Mouse (Mus musculus) right cerebral cortex, postnatal 4 days (tissue): ENCODE results near the gene Map3k7cl.

Experiments
- DNase-seq: peaks from one replicate; pipeline ENCODE4 v3.0.0-alpha.2; 2022

Gene Map3k7cl

GRCm38 (mm10) chr16:87552907-87553691 lies at the start of gene Map3k7cl:
TSS of gene Map3k7cl (plus strand) at chr16:87553330.
- no peak for DNase-seq

DNA sequence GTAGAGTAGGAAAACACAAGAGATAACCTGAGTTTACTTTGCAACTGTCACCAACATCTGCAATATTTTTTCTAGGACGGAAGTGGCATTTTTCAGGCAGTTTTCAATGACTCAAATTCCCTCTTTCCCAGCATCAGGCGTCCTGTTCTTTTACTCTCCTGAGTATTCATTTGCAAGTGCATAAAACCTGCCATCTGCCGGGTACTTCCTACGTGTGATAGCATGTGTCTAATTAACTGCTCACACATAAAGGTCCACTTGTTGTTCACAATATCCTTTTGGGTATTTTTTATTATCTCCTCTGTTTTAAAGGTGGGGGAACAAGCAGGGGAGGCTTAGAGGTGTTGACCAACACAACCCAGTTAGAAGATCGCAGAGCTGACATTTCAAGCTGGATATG lies 41.4 kb upstream of the Map3k7cl start:
- no peak for DNase-seq

- DNase-seq: no peak
Measured at GRCm38 (mm10) chr16:87512331-87512730, 40.8 kb upstream of the Map3k7cl start.

DNA sequence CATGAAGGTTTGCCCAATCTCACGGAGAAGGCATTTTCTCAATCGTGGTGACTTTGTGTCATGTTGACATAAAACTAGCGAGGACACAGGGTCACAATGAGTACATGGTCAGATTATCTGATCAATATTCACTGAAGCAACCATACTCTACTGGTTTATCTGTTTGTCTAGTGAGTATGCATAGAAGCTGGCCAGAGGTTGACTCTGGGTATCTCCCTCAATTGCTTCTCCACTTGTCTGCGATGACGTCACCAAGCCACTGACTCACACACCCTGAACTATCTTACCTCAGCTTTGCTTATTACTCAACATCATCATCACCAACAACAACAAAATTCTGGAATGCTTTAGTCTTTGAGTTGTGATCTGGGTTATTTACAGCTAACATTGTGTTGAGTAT lies 28.9 kb upstream of the Map3k7cl start:
- no peak for DNase-seq

DNA sequence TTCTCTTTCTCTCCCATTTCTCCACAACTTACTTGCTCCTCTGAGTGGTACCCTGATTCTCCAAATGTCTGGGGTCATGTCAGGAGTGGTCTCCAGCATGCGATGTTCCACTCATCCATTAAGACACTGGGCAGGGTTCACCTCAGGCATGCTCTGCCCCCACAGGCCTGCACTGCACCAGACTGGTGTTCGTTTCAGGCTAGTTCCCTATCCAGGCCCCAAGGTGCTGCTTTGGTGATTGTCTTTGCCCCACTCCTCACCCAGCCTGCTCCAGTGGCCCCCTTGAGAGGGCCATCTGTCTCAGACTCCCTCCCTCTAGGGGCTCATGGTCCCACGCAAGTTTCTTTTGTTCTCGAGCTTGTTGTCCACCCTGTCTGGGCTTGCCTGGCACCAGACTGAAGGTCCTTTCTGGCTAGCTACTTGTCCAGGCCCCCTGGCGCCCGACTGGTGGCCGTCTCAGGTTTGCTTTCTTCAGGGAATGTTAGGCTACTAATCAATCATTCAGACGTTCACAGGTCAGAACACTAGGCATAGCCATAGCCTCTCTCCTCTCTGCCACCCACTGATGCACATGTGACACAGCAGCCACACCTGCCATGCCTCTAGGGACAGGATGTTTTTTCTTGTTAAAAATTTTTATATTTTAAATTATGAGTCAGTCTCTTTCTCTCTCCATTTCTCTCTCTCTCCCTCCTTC lies 25.4 kb upstream of the Map3k7cl start:
- no peak for DNase-seq

- no peak for DNase-seq
Measured at GRCm38 (mm10) chr16:87528755-87529154, 24.4 kb upstream of the Map3k7cl start.

- DNase-seq: no peak
Measured at GRCm38 (mm10) chr16:87548348-87548747, 4.8 kb upstream of the Map3k7cl start.

- no peak for DNase-seq
Measured at GRCm38 (mm10) chr16:87556320-87556719, 3.2 kb downstream of the Map3k7cl start.

- DNase-seq: no peak
Measured at GRCm38 (mm10) chr16:87561501-87561900, 8.4 kb downstream of the Map3k7cl start.

DNA sequence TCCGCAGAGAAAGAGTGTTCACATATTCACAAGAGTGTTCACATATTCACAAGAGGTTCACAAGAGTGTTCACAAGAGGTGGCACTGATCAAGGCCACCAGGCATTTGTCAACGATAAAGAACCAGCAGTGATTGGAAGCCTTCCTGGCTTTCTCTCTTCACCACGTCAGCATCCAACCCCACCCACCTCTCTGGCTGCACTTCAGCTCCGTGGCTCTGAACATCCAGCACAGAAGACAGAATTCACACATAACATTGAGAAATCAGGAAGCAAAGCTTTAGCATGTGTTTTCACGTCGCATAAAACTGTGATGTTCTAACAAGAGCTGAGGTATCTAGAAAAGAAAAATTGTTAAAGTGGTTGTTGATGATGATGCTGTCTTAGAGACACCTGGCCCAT lies 10.4 kb downstream of the Map3k7cl start:
- no peak for DNase-seq

GRCm38 (mm10) chr16:87564564-87564963 lies 11.4 kb downstream of the Map3k7cl start:
- DNase-seq: no peak

- DNase-seq: peak; percentile 58
Measured at GRCm38 (mm10) chr16:87567572-87567971, 14.4 kb downstream of the Map3k7cl start.

DNA sequence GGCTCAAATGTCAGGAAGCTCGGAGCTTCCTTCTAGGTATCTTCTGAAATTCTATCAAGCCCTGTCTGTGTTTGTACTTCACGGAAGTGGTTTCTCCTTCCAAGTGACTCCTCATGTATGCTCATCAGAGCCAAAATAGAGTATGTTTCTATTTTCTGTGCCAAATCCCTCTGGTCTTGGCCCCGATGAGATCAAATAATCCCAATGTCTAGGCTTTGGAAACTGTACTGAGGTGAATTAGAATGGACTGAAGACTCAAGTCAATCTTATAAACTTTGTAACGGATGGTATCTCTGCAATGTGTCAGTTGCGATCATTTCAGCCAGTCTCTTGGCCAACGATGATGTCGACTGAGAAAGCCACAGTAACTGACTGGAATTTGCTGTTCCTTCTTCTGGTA lies 15.1 kb downstream of the Map3k7cl start:
- no peak for DNase-seq

GRCm38 (mm10) chr16:87569576-87570105 lies 16.5 kb downstream of the Map3k7cl start:
- no peak for DNase-seq

DNA sequence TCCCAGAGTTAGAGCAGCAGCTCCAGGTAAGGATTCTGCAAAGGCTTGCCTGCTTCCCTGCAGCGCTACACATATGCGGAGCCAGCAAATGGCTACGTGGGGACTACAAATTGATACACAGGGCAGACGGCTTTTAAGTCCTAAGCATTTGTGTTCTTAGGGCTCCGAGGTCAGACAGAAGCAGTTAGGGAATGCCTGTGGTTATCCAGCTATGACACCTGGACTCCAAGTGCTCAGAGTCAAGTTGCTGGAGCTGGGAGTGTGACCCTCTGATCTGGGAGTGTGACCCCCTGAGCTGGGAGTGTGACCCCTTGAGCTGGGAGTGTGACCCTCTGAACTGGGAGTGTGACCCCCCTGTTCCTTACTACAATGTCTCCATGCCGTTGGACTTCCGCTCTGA lies 17.2 kb downstream of the Map3k7cl start:
- no peak for DNase-seq

- DNase-seq: no peak
Measured at GRCm38 (mm10) chr16:87573409-87573808, 20.3 kb downstream of the Map3k7cl start.

GRCm38 (mm10) chr16:87574160-87574559 lies 21.0 kb downstream of the Map3k7cl start:
- no peak for DNase-seq

- no peak for DNase-seq
Measured at GRCm38 (mm10) chr16:87575600-87575999, 22.5 kb downstream of the Map3k7cl start.

DNA sequence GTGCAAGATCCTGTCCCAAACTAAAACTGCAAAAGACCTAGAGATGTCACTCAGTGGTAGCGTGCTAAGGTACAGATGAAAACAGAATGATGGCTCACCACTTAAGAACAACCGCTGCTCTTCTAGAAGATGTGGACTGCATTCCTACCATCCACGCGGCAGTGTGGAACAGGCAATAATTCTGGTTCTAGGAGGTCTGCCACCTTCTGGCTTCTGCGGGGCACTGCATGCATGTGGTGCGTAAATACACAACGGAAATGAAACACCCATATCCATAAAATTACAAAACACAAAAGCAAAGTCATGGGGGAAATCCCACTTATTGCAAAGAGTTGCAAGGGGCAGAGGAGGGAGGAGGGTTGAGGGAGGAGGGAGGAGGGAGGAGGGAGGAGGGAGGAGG lies 25.8 kb downstream of the Map3k7cl start:
- no peak for DNase-seq

- DNase-seq: no peak
Measured at GRCm38 (mm10) chr16:87579462-87579861, 26.3 kb downstream of the Map3k7cl start.

DNA sequence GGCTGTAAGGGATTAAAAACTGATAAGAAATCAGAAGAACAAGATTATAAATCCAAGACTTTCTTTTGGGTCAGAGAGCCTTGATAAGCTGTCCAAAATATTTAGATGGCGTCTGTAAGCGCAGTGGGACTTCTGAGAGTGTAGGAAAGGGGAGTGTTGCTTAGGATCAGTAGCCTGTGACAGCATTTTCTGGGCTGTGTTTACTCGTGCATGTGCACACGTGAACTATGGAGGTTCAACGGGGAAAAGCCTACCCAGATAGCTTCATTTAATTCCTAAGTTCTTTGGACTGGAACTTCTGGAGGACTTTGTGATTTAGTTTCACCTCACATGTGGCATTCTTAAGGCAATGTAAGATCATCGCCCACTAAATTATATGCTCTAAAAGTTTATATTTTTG lies 29.6 kb downstream of the Map3k7cl start:
- no peak for DNase-seq

GRCm38 (mm10) chr16:87584618-87585017 lies 31.5 kb downstream of the Map3k7cl start:
- DNase-seq: no peak

DNA sequence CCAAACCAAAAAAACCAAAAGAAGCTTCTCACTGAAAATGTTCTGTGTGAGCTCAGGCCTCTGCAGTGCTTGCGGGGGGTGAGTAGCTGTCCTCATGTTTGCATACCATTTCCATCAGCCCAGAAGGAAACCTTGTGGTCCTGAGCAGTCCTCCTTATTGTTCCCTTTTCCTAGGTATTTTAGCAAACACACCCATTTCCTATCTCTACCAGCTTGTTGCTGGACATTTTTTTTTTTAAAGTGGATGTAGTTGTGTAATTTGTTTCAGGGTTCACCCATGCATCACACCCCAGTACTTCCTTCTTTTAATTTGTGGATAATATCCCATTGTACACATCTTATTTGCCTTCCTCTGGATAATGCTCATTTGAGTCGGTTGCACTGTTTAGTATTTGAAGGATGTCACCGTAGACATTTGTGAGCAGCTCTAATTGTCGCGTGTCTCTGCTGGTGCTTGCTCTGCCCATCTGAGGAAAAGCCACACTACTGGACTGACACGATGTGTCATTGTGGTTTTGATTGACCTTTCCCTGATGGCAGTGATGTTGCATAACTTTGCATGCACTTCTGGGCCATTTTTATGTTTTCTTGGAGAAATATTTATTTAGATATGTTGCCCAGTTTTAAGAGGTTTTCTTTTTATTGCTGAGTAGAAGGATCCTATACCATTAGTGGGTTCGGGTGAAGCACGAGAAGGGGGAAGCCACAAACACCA lies 32.6 kb downstream of the Map3k7cl start:
- DNase-seq: no peak

- DNase-seq: no peak
Measured at GRCm38 (mm10) chr16:87587843-87588242, 34.7 kb downstream of the Map3k7cl start.
